Mouse (Mus musculus): ENCODE data around the gene Rbfox2.

Rbfox2 gene

DNA sequence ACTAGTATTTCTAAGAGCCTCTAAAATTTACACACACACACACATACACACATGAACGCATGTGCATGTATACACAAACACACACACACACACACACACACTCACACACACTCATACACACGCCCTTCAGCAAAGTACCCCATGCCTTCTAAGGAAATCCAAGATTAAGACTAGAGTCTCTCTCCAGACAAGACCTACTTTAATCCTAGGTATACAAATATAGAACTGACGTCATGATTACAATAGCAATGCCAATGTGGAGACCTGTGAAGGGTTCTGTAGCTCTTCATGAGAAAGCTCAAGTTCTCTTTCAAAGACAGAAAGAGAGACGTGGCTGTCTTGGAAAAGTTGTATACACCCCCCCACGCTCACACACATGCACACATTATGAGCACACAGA is 132.8 kb downstream of the Rbfox2 start:
- DNase-seq: no peak

DNA sequence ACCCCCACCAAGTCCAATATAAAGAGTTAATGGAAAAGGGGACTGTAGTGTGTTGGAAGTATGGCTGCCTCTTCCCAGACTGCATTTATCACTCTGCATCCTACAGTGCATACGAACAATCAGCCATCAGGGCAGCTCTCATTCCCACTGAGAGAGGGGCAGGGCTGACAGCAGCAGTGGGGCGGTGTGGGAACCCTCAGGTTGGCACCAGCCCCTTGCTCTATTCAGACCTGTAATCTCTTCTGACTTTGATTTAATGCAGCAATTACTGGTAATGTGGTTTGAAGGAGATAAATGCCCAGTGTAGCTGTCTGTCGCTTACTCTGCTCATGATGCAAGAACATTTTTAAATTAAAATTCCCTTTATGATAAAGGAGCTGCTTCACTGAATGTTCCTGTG is 134.4 kb downstream of the Rbfox2 start:
- no peak for DNase-seq

DNA sequence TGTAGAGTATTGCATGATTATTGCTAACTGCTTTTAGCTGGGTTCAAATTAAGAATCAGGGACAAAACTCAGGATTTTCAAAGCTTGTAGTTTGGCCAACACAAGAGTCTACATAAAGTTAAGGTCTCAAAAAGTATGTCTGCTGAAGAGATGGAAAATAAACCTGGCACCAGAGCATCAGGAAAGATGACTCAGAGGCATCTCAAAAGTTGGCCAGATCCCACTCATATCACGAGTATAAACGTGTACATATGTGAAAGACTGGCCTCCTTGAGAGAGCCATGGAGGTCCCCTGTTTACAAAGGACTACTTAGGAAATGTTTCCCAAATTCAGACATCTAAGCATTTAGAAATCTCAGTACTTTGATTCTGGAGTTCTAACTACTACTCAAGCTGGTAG is 138.0 kb downstream of the Rbfox2 start:
- no peak for DNase-seq

GRCm38 (mm10) chr15:77166225-77166732 is 140.5 kb downstream of the Rbfox2 start:
- no peak for DNase-seq

DNA sequence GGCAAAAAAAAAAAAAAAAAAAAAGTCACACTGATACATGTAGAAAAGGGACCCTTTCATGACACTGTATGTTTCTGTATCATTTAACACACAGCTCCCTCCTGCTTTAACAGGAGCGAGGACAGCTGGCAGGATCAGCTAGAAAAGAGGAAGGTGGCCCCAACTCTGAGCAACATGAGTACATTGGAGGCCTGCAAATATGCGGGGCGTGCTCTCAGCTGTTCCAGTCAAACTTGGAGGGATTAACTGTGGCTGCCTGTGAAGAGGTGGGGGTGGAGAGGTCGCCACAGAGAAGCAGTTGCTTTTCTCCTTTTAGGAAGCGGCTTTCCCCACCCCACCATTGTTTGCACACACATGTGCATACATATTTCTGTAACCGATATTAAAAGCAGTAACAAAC is 143.5 kb downstream of the Rbfox2 start:
- DNase-seq: no peak

- DNase-seq: no peak
Observed at GRCm38 (mm10) chr15:77162931-77163330, 143.9 kb downstream of the Rbfox2 start.

DNA sequence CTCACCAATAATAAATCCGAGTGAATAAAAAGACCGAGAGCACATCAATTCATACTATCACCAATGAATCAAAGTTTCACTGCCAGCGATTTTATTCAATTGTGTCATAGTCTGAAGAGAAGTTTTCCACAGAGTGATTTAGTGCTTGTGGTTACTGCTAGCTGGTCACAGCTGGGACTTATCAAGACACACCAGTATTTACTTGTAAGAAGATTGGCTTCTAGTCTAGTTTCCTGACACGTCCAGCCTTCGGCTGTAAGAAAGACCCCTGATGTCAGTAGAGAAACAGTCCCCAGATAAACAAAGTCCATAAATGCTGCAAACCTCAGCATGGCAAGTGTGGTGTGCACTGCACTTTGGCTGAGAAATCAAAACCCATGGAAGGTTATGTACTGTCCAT is 145.4 kb downstream of the Rbfox2 start:
- DNase-seq: no peak

- no peak for DNase-seq
Observed at GRCm38 (mm10) chr15:77160848-77161247, 146.0 kb downstream of the Rbfox2 start.

DNA sequence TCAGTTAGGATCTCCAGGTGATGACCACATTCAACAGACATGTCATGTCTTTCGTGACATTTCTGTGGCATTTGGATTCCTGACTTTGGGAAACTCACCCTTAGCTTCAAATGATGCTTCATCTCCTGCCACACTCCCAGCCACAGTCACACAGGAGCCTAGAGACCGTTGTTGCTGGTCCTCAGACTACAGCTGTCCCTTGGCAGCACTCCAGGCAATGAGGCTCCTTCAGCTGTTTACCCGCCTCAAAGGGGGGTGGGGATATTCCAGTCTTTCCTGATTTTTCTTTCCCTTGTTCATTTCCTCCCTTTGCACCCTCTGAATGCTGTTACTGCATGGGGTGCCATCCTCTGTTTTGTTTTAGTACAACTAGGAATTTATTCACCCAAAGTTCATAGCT is 150.3 kb downstream of the Rbfox2 start:
- no peak for DNase-seq

DNA sequence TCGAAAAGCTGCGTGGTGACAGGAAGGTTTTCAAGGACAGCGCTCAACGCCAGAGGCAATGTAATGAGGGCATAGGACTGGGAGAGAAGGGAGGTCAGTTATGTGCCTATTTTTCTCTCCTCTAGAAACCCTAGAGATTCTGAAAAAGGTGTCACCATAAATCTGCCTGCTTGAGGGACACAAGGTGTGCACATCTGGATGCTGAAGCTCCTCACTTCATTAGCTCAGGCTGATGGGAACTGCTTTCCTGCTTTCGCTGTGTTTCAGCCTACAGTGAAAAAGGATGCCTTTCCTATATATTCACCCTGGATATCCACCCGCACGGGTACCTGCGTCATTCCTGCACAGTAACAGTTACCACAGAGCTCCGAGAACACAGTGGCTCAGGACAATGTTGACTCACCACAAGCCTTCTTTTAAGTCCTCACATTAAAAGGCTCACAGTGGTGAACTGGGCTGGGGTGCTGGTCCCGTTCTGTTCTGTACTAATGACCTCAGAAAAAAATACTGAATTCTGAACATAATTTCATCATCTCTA is 152.5 kb downstream of the Rbfox2 start:
- DNase-seq: no peak

DNA sequence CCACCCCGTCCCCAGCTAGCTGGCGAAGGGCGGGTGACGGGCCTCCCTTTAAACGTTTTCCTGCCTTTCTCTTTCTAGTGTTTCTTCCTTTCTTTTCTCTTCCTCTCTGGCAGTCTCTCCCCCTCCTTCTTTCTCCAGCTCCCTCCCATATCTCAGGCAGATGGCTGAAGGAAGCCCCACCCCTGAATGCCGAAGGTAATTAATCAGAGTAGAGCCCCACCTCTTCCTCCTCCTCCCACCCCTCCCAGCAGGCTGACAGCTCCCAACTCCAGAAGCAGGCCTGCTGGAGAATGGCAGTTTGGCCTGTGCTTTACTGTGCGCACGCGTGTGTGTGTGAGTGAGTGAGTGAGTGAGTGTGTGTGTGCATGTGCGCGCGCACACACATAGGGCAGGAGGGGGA is 153.2 kb downstream of the Rbfox2 start:
- DNase-seq: no peak

DNA sequence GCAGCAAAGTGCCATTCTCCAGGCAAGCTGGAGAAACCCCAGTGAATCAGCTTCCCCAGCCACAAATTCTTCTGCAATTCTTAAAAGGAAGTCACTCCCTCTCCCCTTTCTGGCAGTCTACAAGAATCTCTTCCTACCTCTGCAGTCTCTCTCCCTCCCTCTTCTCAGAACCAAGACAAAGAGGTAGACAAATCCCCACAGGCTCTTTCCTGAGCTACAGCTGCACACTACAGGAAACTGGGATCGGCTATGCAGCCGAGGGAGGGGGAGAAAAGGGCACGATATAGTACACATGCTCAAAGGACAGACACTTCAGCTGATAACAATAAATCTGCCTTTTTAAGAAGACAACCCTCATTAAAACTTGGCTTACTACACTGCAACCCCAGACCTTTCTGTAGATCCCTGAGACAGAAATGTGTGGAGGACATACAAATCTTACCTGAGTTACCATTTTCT is 153.7 kb downstream of the Rbfox2 start:
- no peak for DNase-seq

- no peak for DNase-seq
Observed at GRCm38 (mm10) chr15:77152336-77153087, 154.3 kb downstream of the Rbfox2 start.

GRCm38 (mm10) chr15:77151816-77152215 is 155.0 kb downstream of the Rbfox2 start:
- DNase-seq: no peak

DNA sequence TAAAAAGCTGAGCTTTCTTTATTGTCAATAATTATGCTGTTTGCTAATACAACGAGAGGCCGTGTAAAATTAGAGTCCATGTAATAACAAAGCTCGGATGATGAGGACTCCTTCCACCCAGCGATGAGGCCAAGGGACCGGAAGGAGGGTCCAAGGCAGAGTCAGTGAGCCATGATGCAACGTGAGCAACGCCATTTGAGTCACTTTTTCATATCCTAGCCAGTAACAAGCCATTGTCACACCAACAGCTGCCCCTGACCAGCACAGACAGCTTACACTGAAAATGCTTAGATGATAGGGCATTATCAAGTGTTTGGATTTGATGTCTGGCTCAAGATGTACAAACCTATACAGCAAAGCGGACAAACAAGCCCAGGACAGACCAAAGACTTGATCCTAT is 155.6 kb downstream of the Rbfox2 start:
- DNase-seq: no peak

DNA sequence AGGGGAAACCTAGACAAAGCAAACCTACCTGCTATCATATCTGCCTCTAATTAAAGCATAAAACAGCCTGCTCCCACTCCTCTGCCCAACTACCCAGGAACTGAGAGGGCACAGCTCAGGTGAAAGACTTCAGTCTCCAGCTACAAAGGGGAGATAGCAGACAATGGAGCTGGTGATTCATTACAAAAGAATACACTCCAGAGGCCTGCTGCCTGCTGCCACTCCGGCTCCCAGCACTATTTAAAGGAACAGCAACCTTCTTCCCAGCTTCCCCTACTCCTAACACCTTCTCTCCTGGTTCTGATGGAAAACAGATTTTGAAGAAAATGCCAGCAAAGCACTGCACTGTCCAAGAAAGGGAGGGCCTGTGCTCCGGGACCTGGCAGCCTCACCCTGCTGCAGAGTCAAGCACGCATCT is 156.4 kb downstream of the Rbfox2 start:
- no peak for DNase-seq

GRCm38 (mm10) chr15:77150000-77150399 is 156.8 kb downstream of the Rbfox2 start:
- DNase-seq: no peak

DNA sequence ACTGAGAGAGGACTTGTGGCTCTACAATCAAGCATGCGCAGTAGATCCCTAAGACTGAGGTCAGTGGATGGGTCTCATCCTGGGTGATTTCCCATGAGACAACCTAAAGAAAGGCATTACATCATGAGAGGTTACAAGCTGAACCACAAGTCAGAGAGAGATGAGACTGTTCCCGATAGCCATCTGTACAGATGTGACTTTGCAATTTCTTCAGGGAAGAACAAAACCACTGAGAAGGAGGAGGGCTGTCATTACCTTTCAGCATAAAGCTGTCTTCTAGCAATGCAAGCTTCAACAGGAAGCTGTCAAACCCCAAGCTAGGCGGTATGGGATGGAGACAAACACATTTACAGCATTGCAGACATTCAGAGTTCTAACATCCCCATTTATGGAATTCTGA is 157.3 kb downstream of the Rbfox2 start:
- DNase-seq: no peak

- no peak for DNase-seq
Observed at GRCm38 (mm10) chr15:77146942-77147341, 159.9 kb downstream of the Rbfox2 start.

DNA sequence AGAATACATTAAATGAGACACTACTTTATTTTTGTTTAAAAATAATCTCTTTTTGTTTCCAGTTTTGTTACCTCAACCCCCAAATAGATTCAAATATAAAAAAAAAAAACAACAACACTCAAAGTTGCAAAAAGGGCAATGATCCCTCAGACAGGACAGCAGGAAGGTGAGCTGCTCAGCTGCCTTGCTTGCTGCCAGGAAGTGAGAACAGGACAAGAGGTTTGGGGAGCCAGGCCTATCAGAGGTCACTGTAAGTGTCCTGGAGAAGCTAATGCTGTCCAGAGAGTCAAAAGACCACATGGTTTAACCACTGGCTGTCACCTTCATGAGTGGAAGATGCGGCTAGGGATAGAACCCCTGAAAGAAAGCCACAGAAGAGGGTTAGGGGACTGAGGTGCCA is 161.8 kb downstream of the Rbfox2 start:
- DNase-seq: no peak

DNA sequence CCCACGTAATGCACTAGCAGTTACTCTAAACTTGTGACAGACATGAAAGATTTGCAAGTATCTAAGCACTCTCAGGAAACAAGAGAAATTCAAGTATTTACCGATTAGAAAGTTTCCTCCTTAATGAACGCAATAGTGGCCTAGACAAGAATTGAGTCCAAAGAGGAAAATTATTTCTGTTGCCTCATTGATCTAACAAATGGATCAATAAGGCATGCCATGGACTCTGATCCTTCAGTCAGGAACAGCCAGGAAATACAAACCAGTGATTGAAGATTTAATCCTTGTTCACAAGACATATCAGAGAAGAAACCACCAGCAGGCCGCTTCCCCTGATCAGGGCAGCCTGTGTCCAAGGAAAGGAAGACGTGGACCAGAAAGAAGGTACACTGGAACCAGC is 164.0 kb downstream of the Rbfox2 start:
- no peak for DNase-seq

DNA sequence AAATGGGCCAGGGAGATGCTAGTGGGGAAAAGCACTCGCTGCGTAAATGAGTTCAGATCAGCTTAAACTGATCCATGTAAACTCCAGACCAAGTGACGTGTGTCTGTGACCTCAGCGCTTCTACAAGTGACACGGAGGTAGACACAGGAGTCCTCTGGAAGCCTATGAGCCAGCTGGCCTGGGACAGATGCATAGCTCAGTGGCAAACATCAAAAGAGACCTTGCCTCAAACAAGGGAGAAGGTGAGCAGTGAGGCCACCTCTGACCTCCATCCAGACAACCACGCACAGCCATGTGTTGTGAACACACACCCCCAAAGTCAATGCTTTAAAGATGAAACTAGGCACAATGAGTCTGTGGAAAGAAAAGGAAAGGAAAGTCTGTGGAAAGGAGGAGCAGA is 164.5 kb downstream of the Rbfox2 start:
- DNase-seq: no peak

- DNase-seq: no peak
Observed at GRCm38 (mm10) chr15:77141711-77142110, 165.1 kb downstream of the Rbfox2 start.

- DNase-seq: no peak
Observed at GRCm38 (mm10) chr15:77138282-77138681, 168.5 kb downstream of the Rbfox2 start.

GRCm38 (mm10) chr15:77134483-77134882 is 172.3 kb downstream of the Rbfox2 start:
- no peak for DNase-seq

Measured in thymus, postnatal 14 days (tissue).